Mouse (Mus musculus) small intestine, adult 2 months (tissue): ENCODE measurements around the gene Gm49388.

Experiments
- CTCF ChIP-seq: fragments of 200-500 bp; IDR thresholded peaks from 2 replicates; pipeline ENCODE4 v1.5.1; 2012; ENCODE audit warnings: low read depth, mild to moderate bottlenecking, control low read depth, inconsistent platforms, low read length, moderate library complexity, mixed read lengths; ENCODE audit not compliant: insufficient replicate concordance, insufficient read length; ENCODE audit errors: extremely low read depth
- POLR2A ChIP-seq: fragments of 200-500 bp; IDR thresholded peaks from 2 replicates; pipeline ENCODE4 v1.6.1; 2012; ENCODE audit warnings: low read depth, mild to moderate bottlenecking, control low read depth, inconsistent platforms, low read length, moderate library complexity

DNA sequence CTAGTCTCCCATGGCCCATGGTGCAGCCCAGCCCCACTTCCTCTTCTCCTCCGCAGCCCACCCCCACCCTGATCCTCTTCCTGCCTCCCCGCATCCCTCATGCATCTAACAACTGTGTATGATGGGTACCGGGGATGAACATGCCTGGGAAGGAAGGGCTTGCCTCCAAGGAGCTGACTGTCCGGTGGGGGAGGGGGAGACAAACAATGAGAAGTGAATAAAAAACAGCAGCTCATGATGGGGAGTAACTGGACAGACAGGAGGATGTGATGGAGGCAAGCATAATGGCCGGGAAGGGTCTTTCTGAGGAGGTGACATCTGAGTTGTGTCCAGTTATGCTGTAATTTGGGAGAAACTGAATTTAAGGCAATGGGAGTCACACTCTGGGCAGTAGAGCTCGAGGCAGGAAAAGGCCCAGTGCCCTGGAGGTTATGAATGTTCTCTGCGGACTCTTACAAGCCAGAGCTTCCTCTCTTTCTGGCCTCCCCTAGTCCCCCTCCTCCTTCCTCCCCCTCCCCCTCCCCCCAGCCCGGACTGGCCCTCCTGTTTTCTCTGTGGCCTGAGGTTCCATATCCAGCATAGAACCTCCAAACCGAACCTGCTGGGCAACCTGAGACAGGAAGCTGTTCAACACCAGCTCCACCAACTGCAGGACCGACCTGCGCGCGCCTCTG is 35.6 kb downstream of the Gm49388 start:
- no peak for TF ChIP-seq POLR2A
- TF ChIP-seq CTCF = no peak
